Mouse (Mus musculus): ENCODE data around the gene Tpm3. TPM values are rescaled to one million over a fixed set of nuclear protein-coding genes. Genes with fewer than 3 reads are reported as not detected.

Gene Tpm3
- 100 to 1,000 TPM; 385 to 462 (median 429) TPM for total RNA-seq (2022)

DNA sequence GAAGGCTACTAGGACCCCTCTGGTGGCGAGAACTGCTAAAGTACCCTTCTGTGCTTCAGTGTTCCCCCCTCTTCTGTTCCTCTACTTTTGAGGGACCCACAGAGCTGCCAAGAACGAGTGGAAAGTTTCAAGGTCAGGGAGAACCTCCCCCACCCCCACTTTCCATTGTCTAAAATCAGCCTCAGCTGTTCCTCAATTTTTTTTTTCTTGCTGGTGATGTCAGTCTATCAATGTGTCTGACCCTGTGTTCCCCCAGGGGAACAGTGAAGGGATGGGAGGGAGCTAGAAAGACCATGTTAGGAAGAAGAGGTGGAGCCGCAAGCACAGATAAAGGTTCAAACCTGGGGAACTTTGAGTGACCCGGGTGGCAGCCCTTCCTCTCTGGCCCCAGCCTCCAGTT, at the start of gene Tpm3:
Gene Tpm3, plus strand, starts transcription at position 356 of the 400 bp plus-strand sequence.
- DNase-seq (ENCODE audit: low spot score in 2 of 2) = no peak

DNA sequence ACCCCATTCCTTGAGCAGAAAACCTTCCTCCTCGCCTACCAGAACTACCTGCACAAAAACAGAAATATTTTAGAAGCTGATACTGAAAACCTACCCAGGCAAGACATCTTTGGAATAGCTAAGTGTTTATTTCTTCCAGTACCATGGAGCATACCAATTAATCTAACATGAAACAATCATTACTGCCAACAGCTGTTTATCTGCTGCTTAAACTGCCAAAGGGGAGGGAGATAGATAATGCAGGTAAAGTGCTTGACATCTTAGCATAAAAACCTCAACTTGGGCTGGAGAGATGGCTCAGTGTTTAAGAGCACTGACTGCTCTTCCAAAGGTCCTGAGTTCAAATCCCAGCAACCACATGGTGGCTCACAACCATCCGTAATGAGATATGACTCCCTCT, 37.8 kb upstream of the Tpm3 start:
- DNase-seq (ENCODE audit: low spot score in 2 of 2) = no peak

DNA sequence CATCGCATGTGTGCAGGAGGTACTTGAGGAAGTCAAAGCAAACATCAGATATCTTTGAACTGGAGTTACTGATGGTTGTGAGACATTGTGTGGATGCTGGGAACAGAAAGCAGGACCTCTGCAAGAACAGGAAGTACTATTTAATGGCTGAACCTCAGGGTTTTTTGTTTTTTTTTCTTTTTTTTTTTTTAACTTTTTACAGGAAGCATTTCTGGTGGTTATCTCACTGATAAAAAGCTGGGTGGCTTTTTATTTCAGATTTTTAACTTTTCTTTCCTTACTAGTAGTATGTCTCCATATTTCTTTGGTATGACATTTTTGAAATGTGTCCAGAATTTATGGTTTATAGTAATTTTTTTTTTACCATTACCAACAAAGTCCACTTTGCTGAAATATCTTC, 36.2 kb upstream of the Tpm3 start:
- no peak for DNase-seq (ENCODE audit: low spot score in 2 of 2)

DNA sequence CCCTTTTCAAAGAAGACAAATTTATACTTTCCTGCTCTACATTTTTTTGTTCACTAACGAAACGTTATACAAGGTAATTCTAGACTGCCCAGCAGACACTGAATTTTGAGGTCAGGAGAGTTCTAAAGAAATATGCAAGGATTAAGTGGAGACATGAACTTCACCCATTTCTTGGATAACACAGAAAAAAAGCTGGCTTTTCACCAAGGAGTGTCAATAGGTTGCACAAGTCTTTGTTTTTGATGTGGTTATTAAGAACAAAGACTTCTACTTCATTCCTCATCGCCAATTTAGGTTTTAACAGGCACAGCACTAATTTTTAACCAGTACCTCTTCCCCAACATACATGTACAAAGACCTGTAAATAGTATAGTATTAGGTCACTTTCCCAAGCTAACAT, 22.8 kb upstream of the Tpm3 start:
- no peak for DNase-seq (ENCODE audit: low spot score in 2 of 2)

DNA sequence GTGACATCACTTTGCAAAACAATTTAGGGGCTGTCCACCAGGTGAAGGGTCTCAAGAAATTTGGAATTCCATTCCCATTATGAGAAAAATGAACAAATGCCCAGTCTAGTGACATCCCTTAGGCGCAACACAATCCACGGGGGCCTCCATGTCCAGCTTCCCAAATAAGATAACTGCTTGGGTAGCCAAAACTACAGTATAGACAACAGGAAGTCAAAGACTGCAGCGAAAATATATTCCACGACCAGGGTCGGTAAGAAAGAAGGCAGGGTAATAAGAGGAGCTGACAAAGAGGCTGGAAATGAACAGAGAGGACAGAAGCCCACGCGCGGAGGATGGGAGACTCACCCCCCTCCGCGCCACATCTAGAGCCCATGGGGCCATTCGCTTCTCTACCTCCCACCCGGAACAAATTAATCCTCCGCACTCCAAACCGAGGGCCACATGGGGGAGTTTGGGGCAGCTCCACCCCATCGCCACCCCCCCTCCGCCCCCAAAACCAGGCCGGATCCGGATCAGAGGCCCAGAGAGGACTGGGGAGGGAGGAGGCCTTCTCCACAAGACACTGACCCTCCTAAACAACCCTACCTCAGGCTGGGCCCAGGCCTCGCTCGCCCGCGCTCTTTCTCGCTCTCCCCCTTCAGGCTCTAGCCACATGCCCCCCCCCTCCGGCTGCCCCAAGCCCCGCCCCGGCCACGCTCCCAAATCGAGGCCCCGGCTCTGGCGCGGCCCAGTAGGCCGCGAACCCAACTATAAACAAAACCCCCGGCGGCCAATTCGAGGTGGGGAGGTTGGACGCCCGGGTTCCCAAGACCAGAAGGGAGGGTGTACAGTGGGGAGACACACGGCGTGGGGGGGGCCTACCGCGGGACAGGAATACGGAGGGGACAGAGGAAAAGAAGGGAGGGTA, 20.8 kb upstream of the Tpm3 start, which contains the start of gene 4933434E20Rik:
Gene 4933434E20Rik, plus strand, starts transcription at position 196 of the 910 bp plus-strand sequence.
- peak; percentile 3 to 8 for DNase-seq (ENCODE audit: low spot score in 2 of 2)

DNA sequence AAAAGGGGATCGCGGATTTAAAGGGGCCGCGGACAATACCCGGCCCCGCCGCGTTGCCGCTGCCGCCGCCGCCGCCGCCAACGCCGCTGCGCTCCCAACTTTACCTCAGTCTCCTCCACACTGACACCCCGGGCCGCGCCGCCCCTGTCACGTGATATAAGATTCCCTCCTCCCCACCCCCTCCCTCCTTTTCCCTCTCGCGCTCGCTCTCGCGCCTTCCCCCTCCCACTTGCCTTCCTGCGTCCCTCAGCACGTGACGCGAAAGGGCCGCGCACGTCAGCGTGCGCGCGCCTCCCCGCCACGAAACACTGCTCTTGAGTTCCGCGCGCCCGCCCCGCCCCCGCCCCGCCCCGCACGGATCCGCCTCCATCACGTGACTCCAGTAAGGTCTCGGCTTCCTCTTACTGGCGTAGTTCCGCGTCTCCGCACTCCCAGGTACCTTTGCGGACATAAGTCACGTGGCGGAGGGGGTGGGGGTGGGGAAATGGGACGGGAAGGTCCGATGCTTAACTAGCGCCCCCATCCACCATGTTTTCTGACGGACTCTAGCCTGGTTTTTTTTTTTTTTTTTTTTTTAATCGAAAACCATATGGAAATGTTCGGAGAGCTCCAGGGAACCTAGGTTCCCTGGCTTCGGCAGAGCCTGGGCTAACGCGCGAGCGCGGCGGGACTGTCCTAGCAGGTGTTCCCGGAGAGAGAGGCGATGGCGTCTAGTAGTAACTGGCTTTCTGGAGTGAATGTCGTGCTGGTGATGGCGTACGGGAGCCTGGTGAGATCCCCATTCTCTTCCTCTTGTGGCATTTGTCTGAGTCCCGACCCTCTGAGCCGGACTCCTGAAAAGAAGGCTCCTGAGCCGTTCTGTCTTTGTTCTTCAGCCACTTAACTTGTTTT, 19.9 kb upstream of the Tpm3 start, which contains the start of gene Ubap2l:
Gene Ubap2l, minus strand, starts transcription at position 278 of the 891 bp plus-strand sequence.
- DNase-seq (ENCODE audit: low spot score in 2 of 2) = peak; percentile 89 to 94

DNA sequence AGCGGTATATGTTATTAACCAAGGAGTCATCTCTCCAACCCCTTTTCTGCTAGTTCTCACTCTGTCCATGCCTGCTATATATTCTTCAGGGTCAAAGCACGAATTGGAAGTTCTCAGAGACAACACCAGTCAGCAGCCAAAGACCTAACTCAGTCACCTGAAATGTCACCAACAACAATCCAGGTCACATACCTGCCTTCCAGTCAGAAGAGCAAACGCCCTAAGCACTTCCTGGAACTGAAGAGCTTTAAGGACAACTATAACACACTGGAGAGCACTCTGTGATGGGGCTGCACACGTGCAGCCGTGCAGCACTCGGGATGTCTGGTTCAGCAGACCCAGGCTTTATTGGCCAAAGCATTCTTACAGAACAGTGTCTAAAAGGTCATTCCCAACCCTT, 10.9 kb upstream of the Tpm3 start:
- no peak for DNase-seq (ENCODE audit: low spot score in 2 of 2)

DNA sequence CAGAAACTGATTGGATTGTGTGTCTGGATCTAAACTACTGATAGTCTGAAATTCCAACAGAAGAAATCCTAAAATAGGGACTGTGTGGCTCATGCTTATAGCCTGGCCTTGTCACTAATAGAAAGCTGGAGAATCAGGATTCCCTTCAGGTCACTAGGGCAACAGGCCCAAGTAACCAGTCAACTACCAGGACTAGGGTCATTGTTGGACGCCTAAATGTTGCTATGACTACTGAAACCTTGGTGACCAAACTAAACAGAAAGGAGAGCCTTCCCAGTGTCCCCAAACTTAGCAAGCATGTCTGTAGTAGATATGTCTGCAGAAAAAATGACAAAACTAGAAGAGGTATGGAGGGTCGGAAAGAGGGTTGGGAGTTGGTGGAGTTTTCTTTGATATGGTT, 9.9 kb upstream of the Tpm3 start:
- DNase-seq (ENCODE audit: low spot score in 2 of 2) = no peak

DNA sequence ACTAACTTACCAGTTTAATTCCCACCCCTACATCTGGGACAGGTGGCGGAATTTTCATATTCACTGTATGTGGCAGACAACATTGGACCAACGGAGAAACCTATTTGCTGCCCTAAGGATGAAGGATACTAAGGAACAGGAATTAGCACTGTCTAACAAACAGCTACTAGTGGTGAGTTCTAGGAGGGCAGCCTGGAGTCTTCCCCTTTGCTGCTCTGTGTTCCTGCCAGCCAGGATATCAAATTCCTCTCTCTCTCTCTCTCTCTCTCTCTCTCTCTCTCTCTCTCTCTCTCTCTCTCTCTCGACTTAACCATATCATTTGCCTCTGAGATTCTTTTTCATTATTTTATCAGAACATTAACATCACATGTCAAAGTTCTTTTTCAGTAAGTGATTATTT, 8.1 kb upstream of the Tpm3 start:
- DNase-seq (ENCODE audit: low spot score in 2 of 2) = no peak

DNA sequence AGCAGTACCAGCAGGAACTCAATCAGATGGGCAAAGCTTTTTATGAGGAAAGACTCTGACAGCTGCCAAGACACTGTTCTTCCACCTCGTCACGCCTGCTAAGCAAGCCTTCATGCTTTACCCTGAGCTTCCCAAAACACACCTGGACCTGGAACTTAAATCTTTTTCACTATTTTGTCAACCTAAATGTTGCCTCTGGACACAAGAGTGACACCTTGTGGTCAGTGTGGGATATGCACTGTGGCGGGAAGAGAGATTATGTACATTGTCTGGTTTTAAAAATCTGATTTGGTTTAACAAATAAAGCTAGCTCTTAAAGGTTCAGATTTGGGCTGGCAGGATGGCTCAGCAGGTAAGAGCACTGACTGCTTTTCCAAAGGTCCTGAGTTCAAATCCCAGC, 6.9 kb upstream of the Tpm3 start:
- DNase-seq (ENCODE audit: low spot score in 2 of 2) = no peak

DNA sequence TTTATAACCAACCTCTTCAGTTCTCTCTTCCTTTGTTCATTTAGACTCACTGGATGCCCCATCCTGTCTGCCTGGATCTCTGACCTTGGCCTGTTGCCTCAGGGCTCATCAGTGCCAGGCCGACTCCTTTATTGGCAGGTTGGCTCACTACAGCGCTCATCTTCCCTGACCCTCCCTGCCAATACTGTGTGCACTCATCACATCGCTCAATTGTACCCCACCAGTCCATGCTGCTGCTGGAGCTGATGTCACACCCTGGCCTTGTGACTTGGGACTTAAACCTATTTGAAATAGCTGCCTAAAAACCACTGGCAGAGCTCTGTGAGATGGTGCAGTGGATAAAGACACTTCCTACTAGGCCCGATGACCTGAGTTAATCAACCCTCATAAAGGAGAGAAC, 4.6 kb upstream of the Tpm3 start:
- DNase-seq (ENCODE audit: low spot score in 2 of 2) = no peak

DNA sequence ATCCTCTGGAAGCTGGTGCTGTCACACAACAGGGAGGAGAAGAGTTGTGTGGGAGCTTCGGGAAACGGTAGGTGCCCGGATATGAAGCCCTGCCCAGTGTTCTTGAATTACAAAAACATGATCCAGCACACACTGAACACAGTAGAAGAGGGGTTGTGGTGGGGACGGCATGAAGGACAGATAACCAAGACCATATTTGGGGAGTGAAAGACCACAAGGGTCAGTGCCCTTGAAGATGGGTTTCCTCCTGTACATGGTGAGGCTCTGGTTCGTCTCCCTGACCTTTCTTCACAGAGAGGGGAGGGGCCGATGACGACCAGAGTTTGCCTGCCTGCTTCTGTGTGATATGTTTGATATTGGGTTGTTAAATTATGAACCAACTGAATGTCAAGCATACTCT, 2.8 kb upstream of the Tpm3 start:
- DNase-seq (ENCODE audit: low spot score in 2 of 2) = no peak

DNA sequence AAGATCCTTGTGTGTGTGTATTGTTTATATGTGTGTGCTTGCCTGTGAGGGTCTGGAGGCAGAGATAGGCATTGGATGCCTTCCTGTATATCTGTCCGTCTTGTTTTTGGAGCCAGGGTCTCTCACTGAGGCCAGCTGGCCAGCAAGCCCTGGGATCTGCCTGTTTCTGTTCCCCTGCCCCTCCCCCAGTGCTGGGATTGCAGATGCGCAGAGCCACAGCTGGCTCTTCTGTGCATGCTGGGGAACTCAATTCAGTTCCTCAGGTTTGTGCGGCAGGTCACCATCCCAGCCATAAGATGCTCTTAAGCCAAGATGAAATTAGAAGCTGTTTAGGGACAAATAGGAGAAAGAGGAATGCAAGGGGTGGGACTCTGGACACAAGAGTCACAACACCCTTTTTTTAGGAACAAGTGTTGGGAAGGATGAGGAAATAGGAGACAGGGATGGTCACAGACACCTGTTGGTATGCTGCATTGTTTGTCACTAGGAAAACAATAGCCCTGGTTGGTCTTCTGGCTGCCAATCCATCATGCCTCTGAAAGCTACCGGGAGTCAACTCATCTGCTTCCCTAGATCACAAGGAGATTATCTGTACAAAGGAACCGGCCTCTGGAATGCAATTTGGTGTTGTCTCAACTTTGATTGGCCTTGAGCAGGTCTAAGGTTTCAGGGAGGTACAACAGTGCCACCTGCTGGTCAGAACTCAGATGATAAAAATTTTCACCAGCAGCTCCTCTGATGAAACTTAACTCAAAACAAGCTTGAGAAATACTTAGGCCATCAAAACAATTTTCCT, 4.7 kb downstream of the Tpm3 start:
- peak; percentile 63 to 65 for DNase-seq (ENCODE audit: low spot score in 2 of 2)

DNA sequence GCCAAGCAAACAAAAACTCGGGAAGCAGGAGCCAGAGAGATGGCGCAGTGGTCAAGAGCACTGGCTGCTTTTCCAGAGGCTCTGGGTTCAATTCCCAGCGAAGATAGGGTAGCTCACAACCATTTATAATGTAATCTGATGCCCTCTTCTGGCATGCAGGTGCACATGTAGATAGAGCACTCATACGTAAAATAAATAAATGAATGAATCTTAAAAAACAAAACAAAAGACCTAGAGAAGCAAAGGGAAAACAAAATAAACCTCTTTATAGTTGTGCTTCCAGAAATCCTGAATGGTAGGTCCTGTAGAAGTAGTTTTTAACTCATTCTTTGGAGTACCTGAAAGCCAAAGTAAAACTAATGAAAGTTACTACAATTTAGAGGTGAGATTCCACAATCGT, 5.8 kb downstream of the Tpm3 start:
- DNase-seq (ENCODE audit: low spot score in 2 of 2) = no peak

DNA sequence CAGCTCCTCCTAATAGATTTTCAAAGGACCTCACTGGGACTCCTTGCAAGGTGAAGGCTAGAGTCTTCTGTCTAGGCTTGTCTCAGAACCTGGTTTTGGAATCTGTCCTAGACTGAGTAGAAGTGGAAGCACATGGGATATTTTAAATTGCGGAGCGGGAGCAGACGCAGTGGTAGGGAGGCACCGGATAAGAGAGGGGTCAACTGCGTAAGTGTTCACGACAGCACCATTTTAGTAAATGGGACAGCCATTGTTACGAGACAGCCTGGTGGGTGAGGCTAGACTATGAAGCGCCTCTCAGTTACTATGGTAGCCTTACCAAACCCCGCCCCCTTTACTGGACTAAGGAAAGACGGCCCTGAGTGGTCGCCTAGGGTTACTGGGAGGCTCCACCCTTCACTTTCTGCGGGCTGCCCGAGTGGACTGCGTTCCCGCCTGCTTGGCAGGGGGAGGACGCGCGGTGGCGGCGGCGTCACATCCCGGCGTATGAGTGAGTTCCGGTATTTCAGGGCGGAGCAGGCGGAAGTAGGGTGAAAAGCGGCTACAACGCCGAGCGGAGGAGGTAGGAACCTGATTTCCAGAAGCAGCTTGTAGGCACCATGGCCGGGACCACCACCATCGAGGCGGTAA, 6.8 kb downstream of the Tpm3 start:
- DNase-seq (ENCODE audit: low spot score in 2 of 2) = peak; percentile 85 to 89

DNA sequence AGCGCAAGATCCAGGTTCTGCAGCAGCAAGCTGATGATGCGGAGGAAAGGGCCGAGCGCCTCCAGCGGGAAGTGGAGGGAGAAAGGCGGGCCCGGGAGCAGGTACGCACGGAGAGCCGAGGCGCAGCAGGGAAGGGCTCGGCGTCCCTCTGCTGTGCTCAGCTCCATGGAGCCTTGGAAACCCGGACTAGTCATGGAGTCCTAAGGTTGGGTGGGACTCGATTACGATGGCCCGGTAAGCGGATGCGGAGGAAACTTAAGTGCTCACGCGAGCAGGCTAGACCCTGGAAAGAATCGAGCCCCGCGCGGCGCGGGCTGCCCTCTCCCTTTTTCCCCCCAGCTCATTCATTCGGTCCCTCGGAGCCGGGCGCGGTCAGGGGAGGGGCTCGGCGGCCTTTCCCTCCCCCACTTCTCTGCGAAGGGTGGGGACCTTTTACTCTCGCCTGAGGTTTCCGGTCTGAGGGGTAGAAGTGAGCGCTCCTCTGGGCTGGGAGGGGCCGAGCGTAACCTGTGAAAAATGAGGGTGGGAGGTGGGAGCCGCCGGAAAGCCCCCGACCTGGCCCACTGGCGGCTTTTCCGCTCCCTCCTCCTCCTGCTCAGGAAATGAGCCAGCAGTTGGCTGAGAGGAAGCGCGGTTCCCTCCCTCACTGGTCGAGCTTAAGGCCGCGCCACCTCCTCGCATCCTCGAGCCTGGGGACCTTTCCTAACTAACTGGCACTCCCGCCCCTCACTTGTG, 7.5 kb downstream of the Tpm3 start:
- peak; percentile 23 to 24 for DNase-seq (ENCODE audit: low spot score in 2 of 2)

DNA sequence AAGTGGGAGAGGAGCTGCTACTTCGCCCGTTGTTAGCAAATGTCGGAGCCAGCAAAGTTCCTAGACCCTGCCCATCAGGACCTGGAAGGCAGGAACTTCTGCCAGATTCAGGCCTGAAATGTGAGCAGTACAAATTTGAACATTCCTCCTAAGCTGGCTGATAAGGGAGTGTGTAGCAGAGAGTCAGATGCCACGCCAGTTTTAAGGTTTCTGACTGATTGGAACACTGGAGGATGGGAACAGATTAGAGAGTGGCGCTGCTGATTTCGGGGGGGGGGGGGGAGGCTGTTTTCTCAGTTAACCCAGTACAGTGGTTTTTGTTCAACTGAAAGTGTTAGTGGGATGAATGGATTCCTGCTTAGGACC, 8.0 kb downstream of the Tpm3 start:
- DNase-seq (ENCODE audit: low spot score in 2 of 2) = no peak

DNA sequence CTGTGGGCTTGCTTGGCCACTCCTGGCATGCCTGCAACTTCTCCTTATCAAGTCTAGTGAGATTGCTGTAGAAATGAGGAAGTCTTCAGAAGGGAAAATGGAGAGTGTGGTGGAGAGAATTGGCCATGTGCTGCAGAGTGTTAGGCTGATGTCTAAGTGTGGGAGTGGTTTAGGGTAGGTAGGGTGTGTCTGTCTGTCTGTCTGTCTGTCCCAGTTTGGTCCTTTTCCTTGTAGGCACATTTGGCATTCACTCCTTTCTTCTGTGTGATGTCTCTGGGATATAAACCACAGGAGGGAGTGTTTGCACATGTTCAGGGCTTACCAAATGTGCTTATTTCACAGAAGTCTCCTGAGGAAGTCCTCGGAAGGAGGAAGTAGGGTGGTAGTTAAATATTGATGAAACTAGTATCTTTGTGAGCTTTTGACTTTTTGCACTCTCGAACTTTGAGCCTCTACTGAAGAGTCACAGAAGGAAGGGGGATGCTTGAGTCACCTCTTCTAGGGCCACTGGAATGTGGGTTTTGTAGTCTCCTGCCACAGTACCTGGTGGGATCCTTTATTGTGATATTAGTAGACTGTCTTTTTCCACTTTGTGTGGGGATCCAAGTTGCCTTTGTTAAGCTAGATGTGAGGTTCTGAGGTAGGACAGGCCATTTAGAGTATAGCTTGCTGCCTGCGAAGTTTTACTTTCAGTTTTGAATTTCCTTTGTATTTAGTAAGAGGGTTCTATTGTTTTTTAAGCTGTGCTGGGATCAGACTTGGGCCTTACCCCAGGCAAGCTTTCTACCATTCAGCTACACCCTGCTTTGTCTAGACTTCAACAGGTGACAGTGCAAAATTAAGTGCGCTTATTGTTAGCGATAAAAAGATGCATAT, 9.2 kb downstream of the Tpm3 start:
- DNase-seq (ENCODE audit: low spot score in 2 of 2) = no peak

DNA sequence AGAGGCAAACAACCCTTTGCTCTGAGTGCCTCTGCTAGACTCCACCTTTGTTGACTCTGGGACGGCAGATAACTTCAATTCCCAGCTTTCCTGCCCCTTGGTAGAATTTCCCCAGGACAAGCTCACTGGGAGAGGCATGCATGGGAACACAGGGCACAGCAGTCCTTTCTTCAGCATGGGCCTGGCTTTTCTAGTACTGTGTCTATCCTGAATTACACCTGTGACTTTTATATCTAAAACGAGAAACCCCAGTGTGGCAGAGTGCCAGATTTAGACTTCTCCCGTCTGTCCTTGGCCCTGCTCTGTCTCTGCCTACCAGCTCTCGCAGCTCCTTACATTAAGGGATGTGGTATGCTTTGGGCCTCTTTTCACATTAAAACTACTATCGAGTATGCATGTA, 10.6 kb downstream of the Tpm3 start:
- DNase-seq (ENCODE audit: low spot score in 2 of 2) = no peak

Measured in gastrocnemius, adult 8-10 months (tissue).